Mouse (Mus musculus) mouse embryonic stem cell (cell line): ENCODE results near the gene Rbp7.

Experiments
- in situ Hi-C, 2 experiments: fragments of 300-500 bp; cut with MboI; formaldehyde crosslinking; loops; 1 replicate in 1 of 2; 3 replicates in 1 of 2; pipeline ENCODE4 v1.14.3; 2019 to 2020; ENCODE audit warnings: low sequenced_read_pairs in 2 of 2, low pct_unique_long_range_greater_than_20kb in 1 of 2, mixed read lengths in 1 of 2; ENCODE audit not compliant: unreplicated experiment in 1 of 2

The Rbp7 gene

GRCm38 (mm10) chr4:149454879-149455278 is at the start of gene Rbp7:
Gene Rbp7 (minus strand): TSS chr4:149454978.
- in situ Hi-C loops = loop anchor here in 1 of 2 experiments (5.0 kb wide), 1 partner anchor 92 kb away; no protein-coding TSS in a partner anchor

DNA sequence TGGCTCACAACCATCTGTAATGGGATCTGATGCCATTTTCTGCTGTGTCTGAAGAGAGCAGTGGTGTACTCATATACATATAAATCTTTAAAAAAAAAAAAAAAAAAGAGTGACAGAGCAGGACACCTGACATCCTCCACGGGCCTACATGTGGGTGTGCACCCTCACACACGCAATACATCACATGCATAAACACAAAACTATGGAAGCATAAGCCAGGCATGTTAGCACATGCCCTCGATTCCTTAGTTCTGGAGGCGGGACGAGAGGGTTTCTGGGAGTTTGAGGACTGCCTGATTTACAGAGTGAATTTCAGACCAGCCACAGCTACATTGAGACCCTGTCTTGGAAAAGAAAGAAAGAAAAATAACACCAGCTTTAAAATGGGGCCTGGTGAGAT is 49.6 kb upstream of the Rbp7 start:
- in situ Hi-C loops = no loop called here

GRCm38 (mm10) chr4:149499790-149500189 is 45.0 kb upstream of the Rbp7 start:
- in situ Hi-C loops = no loop called here

- in situ Hi-C loops = no loop called here
Observed at GRCm38 (mm10) chr4:149498901-149499300, 44.1 kb upstream of the Rbp7 start.

- in situ Hi-C loops = no loop called here
Observed at GRCm38 (mm10) chr4:149496612-149497011, 41.8 kb upstream of the Rbp7 start.

DNA sequence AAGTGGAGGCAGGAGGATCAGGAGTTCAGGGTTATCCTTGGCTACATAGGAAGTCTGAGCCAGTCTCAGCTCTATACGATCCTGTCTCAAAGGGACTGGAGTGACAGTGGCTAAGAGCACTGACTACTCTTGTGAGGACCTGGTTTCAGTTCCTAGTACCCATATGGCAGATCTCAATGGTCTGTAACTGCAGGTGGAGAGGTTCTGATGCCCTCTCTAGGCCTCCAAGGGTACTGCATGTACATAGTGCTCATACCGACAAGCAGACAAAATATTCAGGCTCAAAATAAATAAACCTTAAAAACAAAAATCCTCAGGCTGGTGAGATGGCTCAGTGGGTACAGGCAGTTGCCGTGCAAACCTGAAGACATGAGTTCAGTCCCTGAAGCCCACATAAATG is 36.4 kb upstream of the Rbp7 start:
- in situ Hi-C loops = no loop called here

DNA sequence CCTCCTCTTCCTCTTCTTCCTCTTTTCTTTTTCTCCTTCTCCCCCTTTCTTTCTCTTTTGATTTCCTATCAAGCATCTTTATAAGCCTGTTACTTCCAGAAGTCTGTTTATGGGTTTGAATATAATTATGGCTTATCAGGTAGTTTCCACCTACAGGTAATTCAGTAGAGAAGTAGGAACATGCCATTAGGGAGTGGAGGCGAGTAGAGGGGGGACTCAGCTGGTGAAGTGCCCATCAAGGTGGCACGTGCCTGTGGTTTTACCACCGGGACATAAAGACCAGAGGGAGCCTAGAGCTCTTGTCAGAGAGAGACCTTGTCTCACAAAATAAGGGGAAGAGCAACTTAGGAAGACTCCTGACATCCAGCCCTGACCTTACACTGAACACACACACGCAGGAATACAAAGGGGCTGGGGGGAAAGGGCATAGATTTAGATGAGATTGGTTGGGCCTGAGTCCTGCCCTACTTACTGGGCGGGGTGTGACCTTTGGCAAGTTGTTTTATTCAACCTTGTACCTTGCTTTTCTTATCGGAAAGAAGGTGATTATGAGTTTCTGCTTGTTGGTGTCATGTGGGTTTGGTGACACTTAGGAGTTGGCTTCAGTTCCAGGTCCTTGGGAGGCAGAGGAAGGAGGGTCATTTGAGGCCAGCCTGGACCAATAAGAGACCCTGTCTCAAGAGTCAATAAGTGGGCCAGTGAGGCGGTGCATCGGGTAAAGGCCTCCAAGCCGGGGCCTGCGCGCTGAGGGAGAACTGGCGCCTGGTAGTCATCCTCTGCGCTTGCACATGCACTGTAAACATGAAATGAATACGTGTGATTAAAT is 34.9 kb upstream of the Rbp7 start:
- in situ Hi-C loops = no loop called here

GRCm38 (mm10) chr4:149487729-149488128 is 33.0 kb upstream of the Rbp7 start:
- in situ Hi-C loops = no loop called here

- in situ Hi-C loops = no loop called here
Observed at GRCm38 (mm10) chr4:149485825-149486206, 31.0 kb upstream of the Rbp7 start.

DNA sequence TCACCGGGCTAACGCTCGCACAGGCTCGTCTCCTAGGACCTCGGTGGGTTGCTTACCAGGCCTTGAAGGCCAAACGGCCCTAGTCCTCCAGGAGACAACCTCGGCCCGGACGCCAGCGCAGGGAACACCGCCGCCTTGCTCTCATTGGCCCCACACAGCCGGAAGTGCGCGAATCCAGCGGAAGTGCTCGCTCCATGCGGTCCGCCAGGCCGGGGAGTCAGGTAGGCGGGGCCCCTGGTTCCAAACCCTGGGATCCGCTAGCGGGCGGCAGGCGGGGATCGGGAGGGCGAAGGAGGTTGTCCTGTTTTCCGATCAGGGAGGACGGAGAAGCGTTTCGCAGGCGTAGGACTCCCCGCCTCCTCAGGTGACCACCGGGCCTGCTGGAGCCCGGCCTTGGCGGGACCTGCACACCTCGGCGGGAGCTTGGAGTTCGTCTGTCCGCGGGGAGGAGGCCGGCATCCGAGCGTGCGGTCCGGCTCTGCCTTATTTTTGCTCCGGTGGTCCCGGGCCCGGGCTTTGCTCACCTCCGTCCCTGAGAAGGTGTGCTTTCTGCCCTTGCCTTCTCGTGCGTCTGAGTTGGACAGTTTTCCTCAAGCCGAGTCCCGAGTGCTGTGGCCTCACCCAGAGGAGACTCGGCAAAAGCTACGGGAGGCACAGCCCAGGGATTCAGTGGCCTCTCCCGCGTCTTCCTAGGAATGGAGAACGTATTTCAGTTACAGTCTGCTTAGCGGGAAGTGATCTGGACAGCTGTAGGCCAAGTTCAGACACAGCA is 30.5 kb upstream of the Rbp7 start, which contains the start of the genes Nmnat1 and Lzic:
Gene Nmnat1, minus strand, starts transcription at position 150 of the 772 bp plus-strand sequence.
Gene Lzic, plus strand, starts transcription at position 177 of the 772 bp plus-strand sequence.
- in situ Hi-C loops = no loop called here

GRCm38 (mm10) chr4:149484566-149484965 is 29.8 kb upstream of the Rbp7 start:
- in situ Hi-C loops = no loop called here

- in situ Hi-C loops = no loop called here
Observed at GRCm38 (mm10) chr4:149477078-149477477, 22.3 kb upstream of the Rbp7 start, which contains the start of gene Tmem274. Gene Tmem274 (plus strand): TSS chr4:149477378.

GRCm38 (mm10) chr4:149475096-149475495 is 20.3 kb upstream of the Rbp7 start:
- in situ Hi-C loops = no loop called here

GRCm38 (mm10) chr4:149469557-149469956 is 14.8 kb upstream of the Rbp7 start:
- in situ Hi-C loops = loop anchor here in 1 of 2 experiments (10.0 kb wide), 1 partner anchor 55 kb away; no protein-coding TSS in a partner anchor

DNA sequence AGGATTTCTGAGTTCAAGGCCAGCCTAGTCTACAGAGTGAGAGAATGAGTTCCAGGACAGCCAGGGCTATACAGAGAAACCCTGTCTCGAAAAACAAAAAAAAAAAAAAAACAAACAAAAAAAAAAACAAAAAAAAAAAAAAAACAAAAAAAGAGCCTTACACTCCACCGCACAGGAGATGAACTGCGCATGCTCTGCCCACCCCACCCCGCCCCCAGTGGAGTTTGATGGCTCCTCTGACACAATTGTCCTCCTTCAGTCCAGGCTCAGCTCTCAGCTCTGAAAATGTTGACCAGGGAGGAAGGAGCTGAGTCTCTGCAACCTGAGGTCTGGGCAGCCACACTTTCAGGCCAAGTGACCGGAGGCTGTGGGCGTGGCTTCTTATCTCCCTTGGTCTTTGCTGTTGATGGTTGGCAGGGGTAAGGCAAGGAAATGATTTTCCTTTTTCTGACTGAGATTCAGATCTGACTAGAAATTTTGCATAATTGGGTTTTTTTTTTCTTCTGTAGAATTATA is 8.7 kb upstream of the Rbp7 start:
- in situ Hi-C loops = loop anchor here in 1 of 2 experiments (10.0 kb wide), 1 partner anchor 61 kb away; no protein-coding TSS in a partner anchor

DNA sequence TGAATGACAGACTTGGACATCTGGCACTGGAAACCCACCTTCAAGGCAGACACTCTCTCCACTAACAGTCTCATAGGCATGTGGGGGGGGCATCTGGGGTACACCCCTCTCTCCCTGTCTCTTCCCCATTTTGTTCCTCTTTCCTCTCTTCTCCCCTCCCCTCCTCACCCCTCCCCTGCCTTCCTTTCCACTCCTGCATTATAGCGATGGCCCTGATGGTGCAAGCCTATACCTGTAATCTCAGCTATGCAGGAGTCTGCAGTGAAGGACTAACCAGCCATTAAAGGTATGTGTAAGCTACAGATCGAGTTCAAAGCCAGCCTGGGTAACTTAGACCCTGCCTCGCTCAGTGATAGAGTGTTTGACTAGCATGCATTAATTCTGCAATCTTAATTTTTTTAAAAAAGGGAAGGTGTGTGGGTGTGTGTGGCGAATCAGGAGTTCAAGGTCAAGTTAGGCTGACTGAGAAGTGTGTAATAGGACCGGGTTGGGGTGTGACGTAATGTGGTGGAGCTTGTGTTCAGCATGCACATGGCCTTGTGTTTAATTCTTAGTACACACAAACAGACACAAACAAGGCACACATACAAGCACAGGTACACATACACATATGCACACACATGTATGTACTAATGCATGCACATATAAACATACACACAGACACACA is 7.7 kb upstream of the Rbp7 start:
- in situ Hi-C loops = loop anchor here in 1 of 2 experiments (10.0 kb wide), 1 partner anchor 62 kb away; no protein-coding TSS in a partner anchor

GRCm38 (mm10) chr4:149461579-149462304 is 7.0 kb upstream of the Rbp7 start:
- in situ Hi-C loops = loop anchor here in 1 of 2 experiments (10.0 kb wide), 1 partner anchor 63 kb away; no protein-coding TSS in a partner anchor

DNA sequence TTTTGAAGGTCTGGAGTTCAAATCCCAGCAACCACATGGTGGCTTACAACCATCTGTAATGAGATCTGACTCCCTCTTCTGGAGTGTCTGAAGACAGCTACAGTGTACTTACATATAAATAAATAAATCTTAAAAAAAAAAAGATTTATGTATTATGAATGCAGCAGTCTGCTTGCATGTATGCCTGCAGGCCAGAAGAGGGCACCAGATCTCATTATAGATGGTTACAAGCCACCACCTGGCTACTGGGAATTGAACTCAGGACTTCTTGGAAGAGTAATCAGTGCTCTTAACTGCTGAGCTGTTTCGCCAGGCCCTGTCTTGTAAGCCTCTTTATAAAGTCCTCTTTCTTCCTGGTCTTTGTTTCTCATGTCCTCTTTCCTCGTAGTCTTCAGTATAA is 5.7 kb upstream of the Rbp7 start:
- in situ Hi-C loops = loop anchor here in 1 of 2 experiments (10.0 kb wide), 1 partner anchor 64 kb away; no protein-coding TSS in a partner anchor
